Mouse (Mus musculus) left cerebral cortex, adult 2 months (tissue): ENCODE results near the gene Bcat2. TPM values are rescaled to one million over a fixed set of nuclear protein-coding genes. Genes with fewer than 3 reads are reported as not detected.

Experiments used
- DNase-seq, 2 experiments: peaks; one replicate each; pipeline ENCODE4 v3.0.0; 2021 to 2022; ENCODE audit warnings: low spot score in 2 of 2, mixed read lengths in 1 of 2; ENCODE audit errors: extremely low spot score in 1 of 2
- H3K27ac ChIP-seq: fragments of 200-600 bp; 2 replicates; pipeline ENCODE4 v1.8.1; 2022
- H3K4me3 ChIP-seq: fragments of 200-600 bp; 2 replicates; pipeline ENCODE4 v1.8.1; 2022
- CTCF ChIP-seq: fragments of 200-600 bp; IDR thresholded peaks from 2 replicates; pipeline ENCODE4 v1.8.1; 2022; ENCODE audit warnings: antibody characterized with exemption, mild to moderate bottlenecking, moderate library complexity
- intact Hi-C: fragments of 180-260 bp; cut with DNase I; formaldehyde crosslinking; loops from one replicate; pipeline ENCODE4 v1.15.1; 2025
- total RNA-seq, 2 experiments: library from RNA; stranded (reverse); gene quantifications; 2 replicates each; pipeline ENCODE4 v1.2.3; 2021

The Bcat2 gene
- total RNA-seq, 2 experiments from 2014 or later: 25.4 to 26.2 TPM

- DNase-seq: no peak
- TF ChIP-seq CTCF: no peak
- Histone ChIP-seq H3K4me3 (no peak overlapping the region), H3K27ac (no peak overlapping the region)
- intact Hi-C loops: loop anchor here (5.0 kb wide), 1 partner anchor 38 kb away; no protein-coding TSS in a partner anchor
These were observed 49.6 kb downstream of the Bcat2 start for GRCm38 (mm10) chr7:45619592-45619991.

GRCm38 (mm10) chr7:45621443-45621842, 51.5 kb downstream of the Bcat2 start, which contains the start of gene Izumo1:
Gene Izumo1 (plus strand): TSS chr7:45621811.
- intact Hi-C loops: no loop called here

GRCm38 (mm10) chr7:45623507-45623906, 53.6 kb downstream of the Bcat2 start:
- no peak for DNase-seq
- no peak overlapping the region for H3K4me3 ChIP-seq
- no peak for TF ChIP-seq CTCF
- intact Hi-C loops: no loop called here
- no peak overlapping the region for H3K27ac ChIP-seq

More at GRCm38 (mm10) chr7:45621443-45621842, 51.5 kb downstream of the Bcat2 start, which contains the start of gene Izumo1:
- TF ChIP-seq CTCF: no peak
- Histone ChIP-seq H3K4me3 (no peak within 1 kb of the TSS), H3K27ac (no peak within 1 kb of the TSS)
- DNase-seq: no peak

DNA sequence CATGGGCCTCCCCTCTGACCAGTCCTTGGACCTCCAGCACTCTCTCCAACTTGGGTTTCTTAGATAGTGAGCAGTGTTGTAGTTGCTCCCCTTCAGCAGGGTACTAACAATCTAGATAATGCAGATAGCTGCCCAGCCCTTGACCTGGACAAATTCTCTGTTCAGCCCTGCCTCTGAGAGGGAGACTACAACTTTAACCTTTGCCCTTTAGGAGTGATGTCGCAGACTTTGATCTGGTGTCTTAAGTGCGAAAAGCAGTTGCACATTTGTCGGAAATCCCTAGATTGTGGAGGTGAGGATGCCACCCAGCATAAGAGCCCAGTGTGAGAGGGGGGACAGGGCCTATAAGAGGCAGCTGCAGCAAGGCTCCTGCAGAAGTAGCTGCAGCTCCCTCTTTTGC, 54.8 kb downstream of the Bcat2 start:
- DNase-seq: no peak
- no peak overlapping the region for H3K27ac ChIP-seq
- H3K4me3 ChIP-seq: no peak overlapping the region
- intact Hi-C loops: no loop called here
- no peak for TF ChIP-seq CTCF

- Histone ChIP-seq H3K27ac (no peak overlapping the region), H3K4me3 (no peak overlapping the region)
- no peak for DNase-seq
- intact Hi-C loops: no loop called here
- no peak for TF ChIP-seq CTCF
These were observed 55.5 kb downstream of the Bcat2 start for GRCm38 (mm10) chr7:45625481-45625880.

GRCm38 (mm10) chr7:45626571-45627076, 56.7 kb downstream of the Bcat2 start:
- no peak overlapping the region for H3K4me3 ChIP-seq
- H3K27ac ChIP-seq: peak overlapping the region; percentile 21; the same call in 1 of the 2 replicates
- intact Hi-C loops: no loop called here
- TF ChIP-seq CTCF: no peak
- no peak for DNase-seq

DNA sequence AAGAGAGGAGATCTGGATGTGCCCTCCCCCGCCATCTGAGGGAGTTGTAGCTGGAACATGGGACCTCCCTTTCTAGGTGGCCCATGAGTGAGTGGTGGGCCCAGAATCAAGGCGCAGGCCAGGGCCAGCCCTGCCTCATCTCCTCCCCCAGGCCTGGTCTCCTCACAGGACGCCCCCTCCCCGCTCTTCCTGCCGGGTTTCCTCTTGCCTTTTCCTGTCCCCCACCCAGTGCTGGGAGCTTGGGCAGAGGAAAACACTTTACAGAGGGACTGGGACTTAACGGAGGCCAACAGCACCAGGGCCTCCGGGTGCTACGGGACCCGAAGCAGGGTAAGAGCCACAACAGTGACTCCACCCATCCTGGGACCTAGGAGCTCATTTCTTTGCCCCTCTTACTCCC, 57.3 kb downstream of the Bcat2 start, which contains the start of gene Rasip1:
TSS of gene Rasip1 (plus strand) at position 228 of the 400 bp plus-strand sequence.
- intact Hi-C loops: no loop called here
- no peak for DNase-seq

GRCm38 (mm10) chr7:45628364-45629294, 58.7 kb downstream of the Bcat2 start:
- H3K27ac ChIP-seq: peak overlapping the region; percentile 84
- peak overlapping the region; percentile 46 for H3K4me3 ChIP-seq
- peak; percentile 93 for TF ChIP-seq CTCF
- intact Hi-C loops: no loop called here
- peak; percentile 87 for DNase-seq

More for the DNA sequence above, 57.3 kb downstream of the Bcat2 start, which contains the start of gene Rasip1:
- Histone ChIP-seq H3K27ac (peak within 1 kb of the TSS; percentile 84), H3K4me3 (peak within 1 kb of the TSS; percentile 46)
- no peak for TF ChIP-seq CTCF

DNA sequence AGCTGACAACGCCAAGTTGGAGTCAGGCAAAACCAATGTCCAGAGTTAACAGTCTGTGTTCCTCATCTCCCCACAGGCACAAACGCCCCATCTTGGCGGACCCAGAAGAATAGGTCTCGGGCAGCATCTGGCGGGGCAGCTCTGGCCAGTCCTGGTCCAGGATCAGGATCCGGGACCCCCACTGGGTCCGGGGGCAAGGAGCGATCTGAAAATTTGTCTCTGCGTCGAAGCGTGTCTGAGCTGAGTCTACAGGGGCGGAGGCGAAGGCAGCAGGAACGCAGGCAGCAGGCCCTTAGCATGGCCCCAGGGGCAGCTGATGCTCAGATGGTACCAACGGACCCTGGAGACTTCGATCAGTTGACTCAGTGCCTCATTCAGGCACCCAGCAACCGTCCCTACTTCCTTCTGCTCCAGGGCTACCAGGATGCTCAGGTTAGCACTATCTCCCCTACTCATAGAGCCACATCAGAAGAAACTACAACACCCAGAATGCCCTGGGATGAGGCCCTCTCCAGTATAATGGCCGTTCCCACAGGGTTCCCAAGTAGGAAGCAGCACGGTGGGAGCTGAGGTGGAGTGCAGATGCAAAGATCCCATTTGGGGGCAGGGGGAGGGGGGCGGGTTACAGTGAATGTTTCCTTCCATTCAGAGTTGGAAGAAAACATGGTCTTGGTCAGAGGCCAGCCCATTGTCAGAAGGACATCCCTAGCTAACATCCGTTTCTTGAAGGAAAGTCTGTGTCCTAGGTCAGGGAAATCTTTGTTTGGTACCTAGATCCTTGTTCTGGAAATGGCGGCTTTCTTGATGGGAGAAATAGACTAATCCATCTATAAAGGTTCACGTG, 60.3 kb downstream of the Bcat2 start:
- no peak for TF ChIP-seq CTCF
- Histone ChIP-seq H3K4me3 (no peak overlapping the region), H3K27ac (no peak overlapping the region)
- no peak for DNase-seq
- intact Hi-C loops: no loop called here

- H3K4me3 ChIP-seq: peak overlapping the region; percentile 34
- peak overlapping the region; percentile 64 for H3K27ac ChIP-seq
- peak; percentile 44 for TF ChIP-seq CTCF
- DNase-seq: peak in 1 of 2 experiments; percentile 36
- intact Hi-C loops: no loop called here
These were observed 62.5 kb downstream of the Bcat2 start for GRCm38 (mm10) chr7:45632499-45632898.

- no peak for DNase-seq
- H3K27ac ChIP-seq: no peak overlapping the region
- intact Hi-C loops: no loop called here
- TF ChIP-seq CTCF: no peak
- H3K4me3 ChIP-seq: no peak overlapping the region
These were observed 65.2 kb downstream of the Bcat2 start for GRCm38 (mm10) chr7:45634946-45635681.
